Mouse (Mus musculus) neural tube, embryonic 12.5 days (tissue): ENCODE measurements around the gene Taco1. TPM values are rescaled to one million over a fixed set of nuclear protein-coding genes. Genes with fewer than 3 reads are reported as not detected.

Experiments used
- ATAC-seq: fragments of 200-750 bp; cut with Nextera tagmentation; 2 replicates; pipeline ENCODE4 v1.8.0; 2017; ENCODE audit warnings: low read depth, mild to moderate bottlenecking, moderate TSS enrichment, moderate library complexity; ENCODE audit not compliant: low FRiP score
- H3K27ac ChIP-seq: fragments of 300-500 bp; sonication (generic); 2 replicates; pipeline ENCODE4 v1.5.1; 2016
- H3K27me3 ChIP-seq: fragments of 300-500 bp; sonication (generic); replicated peaks from 2 replicates; pipeline ENCODE4 v1.6.1; 2016; ENCODE audit warnings: mild to moderate bottlenecking
- H3K36me3 ChIP-seq: fragments of 300-500 bp; sonication (generic); 2 replicates; pipeline ENCODE4 v1.6.1; 2016; ENCODE audit warnings: mild to moderate bottlenecking
- H3K4me1 ChIP-seq: fragments of 300-500 bp; sonication (generic); 2 replicates; pipeline ENCODE4 v1.6.1; 2016
- H3K4me2 ChIP-seq: fragments of 300-500 bp; sonication (generic); replicated peaks from 2 replicates; pipeline ENCODE4 v1.6.1; 2016; ENCODE audit warnings: mild to moderate bottlenecking
- H3K4me3 ChIP-seq: fragments of 300-500 bp; sonication (generic); 2 replicates; pipeline ENCODE4 v1.5.1; 2016
- H3K9ac ChIP-seq: fragments of 300-500 bp; sonication (generic); 2 replicates; pipeline ENCODE4 v1.6.1; 2016; ENCODE audit warnings: mild to moderate bottlenecking
- H3K9me3 ChIP-seq: fragments of 300-500 bp; sonication (generic); 2 replicates; pipeline ENCODE4 v1.6.1; 2016; ENCODE audit warnings: mild to moderate bottlenecking
- WGBS: fragments of 180-500 bp; shearing (Covaris S2); methylation state at CpG from one replicate; pipeline ENCODE4 v1.1.7; 2016; 5-methylcytosine and 5-hydroxymethylcytosine counted together
- polyA plus RNA-seq: library from polyadenylated mRNA; unstranded; fragments of >200 nt; fragmentation: Nextera tagmentation; extraction: Ambion mirVana; gene quantifications from 2 replicates; pipeline ENCODE4 v1.2.1, GENCODE M21; 2016

Taco1 gene
- polyA plus RNA-seq, 1 experiment from 2014 or later, result 9.3 TPM

GRCm38 (mm10) chr11:106122736-106123135 lies 56.9 kb downstream of the Taco1 start:
- peaks cover 50% of the 10 kb centered on the region for H3K36me3 ChIP-seq
- 83% methylated on average over 3 of the region's 3 CpGs for whole genome bisulfite sequencing
- H3K9ac ChIP-seq, result no peak overlapping the region

More at GRCm38 (mm10) chr11:106122736-106123135, 56.9 kb downstream of the Taco1 start:
- Histone ChIP-seq H3K9me3 (no peaks in the 10 kb centered on the region), H3K27ac (no peak overlapping the region), H3K4me2 (no peak overlapping the region), H3K27me3 (no peaks in the 10 kb centered on the region), H3K4me3 (no peak overlapping the region), H3K4me1 (no peaks in the 10 kb centered on the region)
- ATAC-seq, result no peak

Other genes with a start within 250 kb of the Taco1 start
- gene Cyb561, start 112.7 kb upstream of the Taco1 start, polyA plus RNA-seq, result 18.9 and 21.8 TPM in 2 replicates
- 1.0 and 1.1 TPM in 2 replicates for gene Ace, start 98.1 kb upstream of the Taco1 start, polyA plus RNA-seq
- gene Ace3, start 71.4 kb upstream of the Taco1 start, polyA plus RNA-seq, result not detected in 2 replicates
- 5.3 and 7.7 TPM in 2 replicates for gene Kcnh6, start 57.9 kb upstream of the Taco1 start, polyA plus RNA-seq
- 115 and 118 TPM in 2 replicates for gene Dcaf7, start 29.2 kb upstream of the Taco1 start, polyA plus RNA-seq
- gene Map3k3, start 18.6 kb downstream of the Taco1 start, polyA plus RNA-seq, result 24.4 and 25.3 TPM in 2 replicates
- not detected in 2 replicates for gene Gm10840, start 94.8 kb downstream of the Taco1 start, polyA plus RNA-seq
- gene Limd2, start 94.8 kb downstream of the Taco1 start, polyA plus RNA-seq, result 277 and 281 TPM in 2 replicates
- gene Strada, start 136.1 kb downstream of the Taco1 start, polyA plus RNA-seq, result 37.1 and 38.3 TPM in 2 replicates
- 89.5 and 90.2 TPM in 2 replicates for gene Ccdc47, start 150.3 kb downstream of the Taco1 start, polyA plus RNA-seq
- gene Ddx42, start 150.9 kb downstream of the Taco1 start, polyA plus RNA-seq, result 108 and 113 TPM in 2 replicates
- gene Ftsj3, start 190.0 kb downstream of the Taco1 start, polyA plus RNA-seq, result 52.3 TPM in 2 replicates
- gene Psmc5, start 190.1 kb downstream of the Taco1 start, polyA plus RNA-seq, result 358 and 381 TPM in 2 replicates
- 38.4 and 40.7 TPM in 2 replicates for gene Smarcd2, start 206.9 kb downstream of the Taco1 start, polyA plus RNA-seq
- 0.10 and 0.19 TPM in 2 replicates for gene Tcam1, start 210.6 kb downstream of the Taco1 start, polyA plus RNA-seq
- not detected in 2 replicates for gene Gh, start 235.8 kb downstream of the Taco1 start, polyA plus RNA-seq
- gene Cd79b, start 248.7 kb downstream of the Taco1 start, polyA plus RNA-seq, result 1.0 and 1.3 TPM in 2 replicates